Mouse (Mus musculus) MEL (cell line): ENCODE results near the gene Mief1. TPM values are rescaled to one million over a fixed set of nuclear protein-coding genes. Genes with fewer than 3 reads are reported as not detected.

ENCODE experiments used
- DNase-seq: peaks from one replicate; pipeline ENCODE4 v3.0.0; 2011; ENCODE audit warnings: low read depth, low spot score
- H3K27ac ChIP-seq: 2 replicates; pipeline ENCODE4 v1.5.1; 2012; ENCODE audit warnings: low read depth, mild to moderate bottlenecking, control low read depth, low read length, moderate library complexity; ENCODE audit not compliant: control insufficient read depth
- H3K27me3 ChIP-seq, 2 experiments: fragments of 150-350 bp in 1 of 2; sonication (generic) in 1 of 2; 2 replicates each; pipeline ENCODE4 v1.6.1; 2012; ENCODE audit warnings: low read length in 2 of 2, mild to moderate bottlenecking in 2 of 2, improper control_type of control experiment in 1 of 2, moderate library complexity in 1 of 2; ENCODE audit not compliant: insufficient read depth in 2 of 2, control insufficient read depth in 1 of 2
- H3K36me3 ChIP-seq, 2 experiments: 2 replicates each; pipeline ENCODE4 v1.6.1; 2012 to 2014; ENCODE audit warnings: low read length in 2 of 2, improper control_type of control experiment in 1 of 2, inconsistent platforms in 1 of 2, mild to moderate bottlenecking in 1 of 2; ENCODE audit not compliant: insufficient read depth in 2 of 2, control insufficient read depth in 1 of 2
- H3K4me1 ChIP-seq, 2 experiments: fragments of 150-350 bp in 1 of 2; sonication (generic) in 1 of 2; 2 replicates each; pipeline ENCODE4 v1.6.1; 2012; ENCODE audit warnings: low read length in 2 of 2, improper control_type of control experiment in 1 of 2, mild to moderate bottlenecking in 1 of 2; ENCODE audit not compliant: insufficient read depth in 2 of 2, control insufficient read depth in 1 of 2
- H3K4me3 ChIP-seq, 2 experiments: fragments of 150-350 bp in 1 of 2; sonication (generic) in 1 of 2; 2 replicates each; pipeline ENCODE4 v1.5.1; 2012; ENCODE audit warnings: low read depth in 2 of 2, low read length in 2 of 2, mild to moderate bottlenecking in 2 of 2, moderate library complexity in 2 of 2, control low read depth in 1 of 2, improper control_type of control experiment in 1 of 2; ENCODE audit not compliant: control insufficient read depth in 1 of 2, insufficient read depth in 1 of 2
- H3K79me2 ChIP-seq: 2 replicates; pipeline ENCODE4 v1.6.1; 2012; ENCODE audit warnings: mild to moderate bottlenecking, low read length, moderate library complexity; ENCODE audit not compliant: control insufficient read depth, poor library complexity, insufficient read depth
- H3K9ac ChIP-seq: 2 replicates; pipeline ENCODE4 v1.6.1; 2012; ENCODE audit warnings: low read depth, mild to moderate bottlenecking, control low read depth, low read length, moderate library complexity; ENCODE audit not compliant: control insufficient read depth, poor library complexity, severe bottlenecking
- H3K9me3 ChIP-seq: fragments of 150-350 bp; sonication (generic); replicated peaks from 2 replicates; pipeline ENCODE4 v1.6.1; 2012; ENCODE audit warnings: mild to moderate bottlenecking, low read length, improper control_type of control experiment, moderate library complexity; ENCODE audit not compliant: insufficient read depth
- CHD1 ChIP-seq: IDR thresholded peaks from 2 replicates; pipeline ENCODE4 v1.6.1; 2012; ENCODE audit warnings: low read depth, mild to moderate bottlenecking, inconsistent platforms, low read length, improper control_type of control experiment
- CTCF ChIP-seq, 3 experiments: IDR thresholded peaks in 2 of 3; conservative IDR thresholded peaks in 1 of 3; 2 replicates each; pipeline ENCODE4 v1.5.1; 2011 to 2012; ENCODE audit warnings: low read length in 3 of 3, low read depth in 2 of 3, mild to moderate bottlenecking in 2 of 3, improper control_type of control experiment in 1 of 3, inconsistent platforms in 1 of 3, mixed read lengths in 1 of 3, moderate library complexity in 1 of 3; ENCODE audit not compliant: control insufficient read depth in 1 of 3, insufficient read depth in 1 of 3, poor library complexity in 1 of 3, severe bottlenecking in 1 of 3
- ELF1 ChIP-seq: IDR thresholded peaks from 2 replicates; pipeline ENCODE4 v1.6.1; 2014; ENCODE audit warnings: low read depth, mild to moderate bottlenecking, inconsistent platforms, low read length, improper control_type of control experiment, moderate library complexity
- KAT2A ChIP-seq: conservative IDR thresholded peaks from 2 replicates; pipeline ENCODE4 v1.6.1; 2012; ENCODE audit warnings: low read depth, low read length, improper control_type of control experiment, inconsistent platforms
- MAX ChIP-seq: IDR thresholded peaks from 2 replicates; pipeline ENCODE4 v1.6.1; 2011; ENCODE audit warnings: low read length, improper control_type of control experiment
- MYB ChIP-seq: IDR thresholded peaks from 2 replicates; pipeline ENCODE4 v1.6.1; 2011; ENCODE audit warnings: mild to moderate bottlenecking, low read depth, low read length, improper control_type of control experiment
- MYC ChIP-seq: IDR thresholded peaks from 2 replicates; pipeline ENCODE4 v1.6.1; 2011; ENCODE audit warnings: low read depth, mild to moderate bottlenecking, low read length, improper control_type of control experiment, moderate library complexity
- RAD21 ChIP-seq: IDR thresholded peaks from 2 replicates; pipeline ENCODE4 v1.6.1; 2011; ENCODE audit warnings: mild to moderate bottlenecking, low read depth, low read length, improper control_type of control experiment
- SMC3 ChIP-seq: IDR thresholded peaks from 2 replicates; pipeline ENCODE4 v1.6.1; 2011; ENCODE audit warnings: low read depth, low read length, improper control_type of control experiment
- TAL1 ChIP-seq: IDR thresholded peaks from 2 replicates; pipeline ENCODE4 v1.6.1; 2012; ENCODE audit warnings: mild to moderate bottlenecking, inconsistent platforms, low read length, moderate library complexity, mixed read lengths
- ZNF384 ChIP-seq: IDR thresholded peaks from 2 replicates; pipeline ENCODE4 v1.6.1; 2012; ENCODE audit warnings: low read depth, mild to moderate bottlenecking, inconsistent platforms, low read length, improper control_type of control experiment
- polyA plus RNA-seq, 2 experiments: library from polyadenylated mRNA; stranded (reverse) in 1 of 2; unstranded in 1 of 2; fragments of >175 nt in 1 of 2; fragments of >200 nt in 1 of 2; gene quantifications; 2 replicates each; pipeline versions ENCODE4 v1.2.1 to v1.2.4; 2012; ENCODE audit warnings: low replicate concordance in 2 of 2, low read depth in 1 of 2; ENCODE audit not compliant: insufficient read length in 2 of 2, insufficient read depth in 1 of 2, missing spikeins in 1 of 2
- total RNA-seq: library from RNA; depleted of rRNA; stranded (reverse); fragments of 300-350 nt; gene quantifications from 2 replicates; pipeline ENCODE4 v1.2.3, GENCODE M21; 2012

Gene Mief1
- total and polyA plus RNA-seq, 3 experiments, result 34.6 to 41.5 TPM; not detected in 1

GRCm38 (mm10) chr15:80259406-80260045 is 25.7 kb downstream of the Mief1 start:
- Histone ChIP-seq H3K27me3 (no peaks in the 10 kb centered on the region), H3K27ac (no peak overlapping the region), H3K36me3 (peaks cover 7 to 11% of the 10 kb centered on the region in 2 experiments; a peak in 3 of 4 replicates)
- no peak for TF ChIP-seq TAL1
- TF ChIP-seq, all 39 proteins: peak for 0
- Histone ChIP-seq H3K9me3 (no peaks in the 10 kb centered on the region), H3K9ac (no peak overlapping the region), H3K79me2 (peaks cover 37% of the 10 kb centered on the region), H3K4me3 (no peak overlapping the region), H3K4me1 (peaks cover 0 to 11% of the 10 kb centered on the region in 2 experiments; a peak in 2 of 4 replicates)
- no peak for DNase-seq

GRCm38 (mm10) chr15:80260677-80261076 is 26.9 kb downstream of the Mief1 start:
- H3K4me3 ChIP-seq, result no peak overlapping the region
- TF ChIP-seq RAD21 (peak; percentile 59), MAX (no peak), KAT2A (no peak), MYC (peak; percentile 44; the same call in 1 of the 2 replicates), ELF1 (no peak), MYB (no peak), CHD1 (no peak), CTCF (IDR thresholded peaks at IDR 0.05 in 2 of 3, conservative IDR thresholded peaks at IDR 0.05 in 1 of 3; ENCODE audit: control insufficient read depth in 1 of 3, insufficient read depth in 1 of 3, low read depth in 2 of 3, low read length in 3 of 3, poor library complexity in 1 of 3, severe bottlenecking in 1 of 3) (peak; percentile 88 to 98 (median 97)), SMC3 (peak; percentile 71)
- TF ChIP-seq, all 39 proteins: peak for 4
- H3K9me3 ChIP-seq, result no peaks in the 10 kb centered on the region
- peaks cover 30% of the 10 kb centered on the region for H3K79me2 ChIP-seq
- peak; percentile 84 for DNase-seq
- H3K27ac ChIP-seq, result no peak overlapping the region
- H3K9ac ChIP-seq, result no peak overlapping the region
- no peaks in the 10 kb centered on the region for H3K27me3 ChIP-seq
- H3K36me3 ChIP-seq, result peaks cover 7 to 11% of the 10 kb centered on the region in 2 experiments; a peak in 3 of 4 replicates
- peaks cover 0 to 11% of the 10 kb centered on the region in 2 experiments; a peak in 2 of 4 replicates for H3K4me1 ChIP-seq

- Histone ChIP-seq H3K36me3 (peaks cover 6 to 11% of the 10 kb centered on the region in 2 experiments; a peak in 3 of 4 replicates), H3K9me3 (no peaks in the 10 kb centered on the region), H3K9ac (no peak overlapping the region), H3K27me3 (no peaks in the 10 kb centered on the region), H3K4me3 (no peak overlapping the region), H3K4me1 (peaks cover 0 to 11% of the 10 kb centered on the region in 2 experiments; a peak in 2 of 4 replicates), H3K27ac (no peak overlapping the region), H3K79me2 (peaks cover 25% of the 10 kb centered on the region)
- TF ChIP-seq ZNF384, result no peak
- DNase-seq, result peak; percentile 16
Measured at GRCm38 (mm10) chr15:80261100-80261499, 27.3 kb downstream of the Mief1 start.
